Mouse (Mus musculus): ENCODE data around the gene Tmem110.

DNA sequence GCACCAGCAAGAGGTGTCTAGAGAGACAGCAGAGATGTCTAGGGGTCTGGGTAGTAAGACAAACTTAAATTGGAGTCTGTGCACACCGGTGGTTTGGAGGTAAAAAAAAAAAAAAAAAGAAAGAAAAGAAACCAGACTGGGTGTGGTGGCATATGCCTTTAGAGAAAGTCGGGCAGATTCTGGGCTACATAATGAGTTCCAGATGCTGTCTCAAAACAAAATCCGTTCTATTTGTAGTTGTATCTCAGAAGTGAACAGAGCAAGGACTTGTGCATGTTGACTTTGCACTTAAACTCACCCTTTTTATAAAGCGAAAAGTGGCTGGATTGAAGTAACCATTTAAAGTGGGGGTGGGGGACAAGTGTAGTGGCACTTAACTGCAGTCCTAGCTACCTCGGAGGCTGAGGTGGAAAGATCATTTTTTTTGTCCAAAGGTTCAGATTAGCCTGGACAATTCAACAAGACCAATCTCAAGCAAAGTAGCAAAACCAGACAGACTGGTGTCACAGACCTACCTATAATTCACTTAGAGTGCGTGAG is 864 bp upstream of the Tmem110 start:
- TF ChIP-seq CTCF (IDR thresholded peaks at IDR 0.05; ENCODE audit: low read depth) (no peak), EP300 (IDR thresholded peaks at IDR 0.05; ENCODE audit: low read depth) (no peak)

Data from liver, postnatal 0 days (tissue).